Mouse (Mus musculus): Measurements from ENCODE around the gene Gemin7.
"Not testable (repeated sequence)": the region's sequence is repeated elsewhere in the genome, so short reads cannot be mapped to it uniquely, and the experiment has no call there.

Gene Gemin7

GRCm38 (mm10) chr7:19577141-19577852, at the start of gene Gemin7, which contains the start of gene Zfp296:
Gene Gemin7, minus strand, starts transcription at chr7:19577595.
Gene Zfp296, plus strand, starts transcription at chr7:19577287.
- peak; percentile 73 to 78 for DNase-seq

GRCm38 (mm10) chr7:19623433-19623832, 46.0 kb upstream of the Gemin7 start:
- DNase-seq: no peak

DNA sequence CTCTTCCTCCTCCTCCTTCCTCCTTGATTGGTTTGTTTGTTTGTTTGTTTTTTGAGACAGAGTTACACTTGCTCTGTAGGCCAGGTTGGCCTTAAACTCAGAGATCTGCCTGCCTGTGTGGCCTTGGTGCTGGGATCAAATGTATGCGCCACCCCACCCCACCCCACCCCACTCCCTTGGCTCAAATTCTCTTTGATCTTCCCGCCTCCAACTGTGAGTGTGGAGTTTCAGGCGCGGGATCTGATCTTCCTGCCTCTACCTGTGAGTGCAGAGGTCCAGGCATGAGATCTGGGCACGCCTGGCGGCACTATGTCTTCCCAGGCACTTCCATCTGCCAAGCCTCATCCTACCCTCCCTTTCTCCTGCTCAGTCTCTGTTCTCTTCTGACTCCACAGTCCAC, 44.8 kb upstream of the Gemin7 start:
- DNase-seq: no peak

- no peak for DNase-seq
Observed at GRCm38 (mm10) chr7:19620811-19621210, 43.4 kb upstream of the Gemin7 start.

DNA sequence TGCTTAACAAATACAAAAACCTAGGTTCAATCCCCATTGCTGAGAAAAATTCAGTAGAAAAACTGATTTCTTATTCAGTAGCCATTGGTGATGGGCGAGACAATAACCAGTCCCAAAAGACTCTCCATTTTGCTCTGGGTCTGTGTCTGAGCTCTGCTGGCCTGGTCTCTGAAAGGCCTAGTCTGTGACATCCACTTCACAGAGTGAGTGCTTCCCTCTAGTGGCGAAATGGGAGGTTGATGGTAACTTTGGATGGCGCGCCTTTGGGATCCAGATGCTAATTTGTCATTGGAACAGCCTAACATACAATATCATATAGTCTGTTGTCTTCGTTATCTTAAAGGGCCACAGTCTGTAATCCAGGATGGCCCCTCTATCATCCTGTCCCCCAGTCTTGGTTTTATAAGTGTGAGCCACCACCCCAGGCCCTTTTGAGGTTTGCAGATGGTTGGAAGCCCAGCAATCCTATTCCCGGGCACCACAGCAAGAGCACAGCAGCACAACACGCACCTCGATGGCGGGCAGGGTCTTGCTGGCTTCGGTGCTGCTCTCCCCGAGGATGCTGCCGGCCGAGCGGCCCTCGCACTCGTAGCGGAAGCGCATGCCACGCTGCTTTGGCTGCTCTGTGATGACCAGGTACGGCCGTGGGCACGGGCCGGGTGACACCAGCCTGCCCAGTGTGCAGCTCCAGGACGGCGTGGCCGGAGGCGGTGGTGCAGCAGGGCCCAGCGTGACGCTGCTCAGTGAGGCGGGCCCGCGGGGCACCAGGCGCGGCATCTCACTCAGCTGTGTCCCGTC, 41.8 kb upstream of the Gemin7 start:
- DNase-seq: peak; percentile 30 to 60

- peak; percentile 47 to 63 for DNase-seq
Observed at GRCm38 (mm10) chr7:19615036-19615577, 37.7 kb upstream of the Gemin7 start.

DNA sequence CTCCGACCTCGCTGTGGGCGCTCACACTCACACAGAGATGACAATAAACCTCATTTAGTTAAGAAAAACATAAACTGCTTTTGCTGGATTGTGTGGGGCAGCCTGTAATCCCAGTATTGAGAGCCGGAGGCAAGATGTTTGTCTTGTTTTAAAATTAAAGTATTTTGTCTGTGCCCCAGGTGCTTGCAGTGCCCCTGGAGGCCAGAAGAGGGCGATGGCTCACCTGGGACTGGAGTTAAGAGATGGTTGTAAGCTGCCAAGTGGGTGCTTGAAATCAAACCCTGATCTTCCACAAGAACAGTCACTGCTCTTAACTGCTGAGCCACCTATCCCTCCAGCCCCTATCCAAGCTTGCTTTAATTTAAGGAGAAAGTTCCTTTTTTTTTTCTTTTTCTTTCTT, 33.6 kb upstream of the Gemin7 start:
- DNase-seq: no peak

- no peak for DNase-seq
Observed at GRCm38 (mm10) chr7:19609641-19610332, 32.4 kb upstream of the Gemin7 start.

- no peak for DNase-seq
Observed at GRCm38 (mm10) chr7:19607291-19607690, 29.9 kb upstream of the Gemin7 start.

DNA sequence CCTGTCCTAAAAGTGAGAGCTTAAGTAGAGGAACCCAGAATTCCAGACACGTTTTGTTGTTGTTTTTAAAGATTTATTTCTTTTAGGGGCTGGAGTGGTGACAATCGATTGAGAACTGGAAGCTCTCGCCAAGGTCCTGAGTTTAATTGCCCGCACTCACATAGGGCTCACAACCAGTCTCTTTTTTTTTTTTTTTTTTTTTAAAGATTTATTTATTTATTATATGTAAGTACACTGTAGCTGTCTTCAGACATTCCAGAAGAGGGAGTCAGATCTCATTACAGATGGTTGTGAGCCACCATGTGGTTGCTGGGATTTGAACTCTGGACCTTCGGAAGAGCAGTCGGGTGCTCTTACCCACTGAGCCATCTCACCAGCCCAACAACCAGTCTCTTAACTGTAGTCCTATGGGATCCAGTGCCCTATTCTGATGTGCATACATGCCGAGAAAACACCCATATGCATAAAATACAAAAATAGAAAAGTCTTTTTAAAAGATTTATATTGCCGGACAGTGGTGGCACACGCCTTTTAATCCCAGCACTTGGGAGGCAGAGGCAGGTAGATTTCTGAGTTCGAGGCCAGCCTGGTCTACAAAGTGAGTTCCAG, 27.3 kb upstream of the Gemin7 start:
- DNase-seq: not testable (repeated sequence)

- peak; percentile 96 to 98 for DNase-seq
Observed at GRCm38 (mm10) chr7:19603849-19604605, 26.6 kb upstream of the Gemin7 start, which contains the start of gene Clasrp. Gene Clasrp, minus strand, starts transcription at chr7:19604486.

DNA sequence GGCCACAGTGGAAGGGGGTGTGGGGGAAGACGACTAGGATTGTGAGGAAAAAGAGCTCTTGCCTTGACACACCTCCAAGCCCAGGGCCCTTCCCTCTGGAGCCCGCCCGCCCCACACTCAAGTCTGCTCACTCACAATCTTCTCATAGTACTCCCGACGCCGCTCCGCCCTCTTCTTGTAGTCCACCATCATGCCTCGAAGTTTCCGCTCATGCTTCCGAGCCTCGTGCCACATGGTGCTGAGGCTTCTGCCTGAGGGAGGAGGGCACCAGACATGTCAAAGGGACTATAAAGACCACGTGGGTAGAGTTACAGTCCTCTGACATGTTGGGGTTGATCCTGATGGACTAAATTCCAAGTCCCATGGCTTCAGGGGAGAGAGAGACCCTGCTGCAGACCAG, 25.7 kb upstream of the Gemin7 start:
- no peak for DNase-seq

GRCm38 (mm10) chr7:19600562-19600961, 23.2 kb upstream of the Gemin7 start:
- no peak for DNase-seq

- DNase-seq: no peak
Observed at GRCm38 (mm10) chr7:19593061-19593730, 15.8 kb upstream of the Gemin7 start.

GRCm38 (mm10) chr7:19589917-19590316, 12.5 kb upstream of the Gemin7 start:
- peak; percentile 38 to 69 for DNase-seq

DNA sequence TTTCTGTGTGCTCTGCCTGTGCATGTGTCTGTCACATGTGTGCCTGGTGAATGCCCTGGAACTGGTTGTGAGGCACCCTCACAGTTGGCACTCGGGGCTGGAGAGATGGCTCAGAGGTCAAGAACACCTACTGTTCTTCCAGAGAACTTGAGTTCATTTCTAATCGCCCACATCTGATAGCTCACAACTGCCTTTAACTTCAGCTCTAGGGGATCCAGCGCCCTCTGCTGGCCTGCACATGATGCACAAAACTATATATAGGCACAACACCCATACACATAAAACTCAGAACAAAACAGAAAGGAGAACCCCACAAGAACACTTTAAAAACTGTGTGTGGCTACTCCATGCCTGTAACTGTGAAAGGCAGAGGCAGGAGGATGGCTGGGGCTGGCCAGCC, 11.8 kb upstream of the Gemin7 start:
- peak in 1 of 2 experiments; percentile 48 for DNase-seq

DNA sequence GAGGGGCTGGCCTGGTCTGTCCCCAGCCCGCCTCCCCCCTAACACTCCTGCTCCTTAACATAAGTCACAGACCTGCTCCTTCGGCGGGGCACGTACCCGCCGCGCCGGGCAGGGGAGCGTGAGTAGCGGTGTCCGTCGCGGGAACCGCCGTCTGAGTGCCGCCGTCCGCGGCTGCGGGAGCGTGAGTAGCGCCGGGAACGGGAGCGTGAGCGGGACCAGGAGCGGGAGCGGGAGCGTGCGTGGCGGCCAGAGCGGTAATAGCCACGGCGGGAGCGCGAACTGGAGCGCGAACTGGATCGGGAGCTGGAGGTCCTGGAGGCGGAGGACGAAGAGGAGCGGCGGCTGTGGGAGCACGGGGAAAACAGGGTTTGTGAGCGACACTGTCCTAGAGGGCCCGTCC, 8.9 kb upstream of the Gemin7 start:
- DNase-seq: no peak

- DNase-seq: no peak
Observed at GRCm38 (mm10) chr7:19580634-19581033, 3.2 kb upstream of the Gemin7 start.

GRCm38 (mm10) chr7:19579751-19580150, 2.4 kb upstream of the Gemin7 start:
- no peak for DNase-seq

DNA sequence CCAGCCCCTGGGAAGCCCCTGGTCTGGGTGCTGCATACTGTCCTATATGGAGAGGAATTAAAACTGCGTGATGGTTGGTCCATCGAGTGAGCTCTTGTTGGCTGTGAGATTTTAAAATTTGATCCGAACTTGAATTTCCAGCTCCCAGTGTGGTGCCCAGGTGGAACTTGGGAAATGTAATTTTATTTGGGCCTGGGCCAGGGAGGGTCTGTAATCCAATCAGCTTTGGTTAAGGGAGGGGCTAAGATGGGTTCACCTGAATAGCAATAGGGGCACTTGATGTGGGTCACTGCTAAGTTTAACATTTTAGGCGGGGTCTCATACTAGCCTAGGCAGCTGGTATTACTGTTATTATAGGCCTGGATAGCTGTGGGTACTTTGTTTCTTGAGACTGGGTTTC, 1.0 kb upstream of the Gemin7 start:
- DNase-seq: no peak

GRCm38 (mm10) chr7:19577877-19578414, 551 bp upstream of the Gemin7 start:
- peak; percentile 59 to 71 for DNase-seq
